Mouse (Mus musculus) limb, embryonic 14.5 days (tissue): ENCODE data around the gene Gm14862. TPM values are rescaled to one million over a fixed set of nuclear protein-coding genes. Genes with fewer than 3 reads are reported as not detected.

Source experiments
- ATAC-seq: fragments of 200-750 bp; cut with Nextera tagmentation; 2 replicates; pipeline ENCODE4 v1.8.0; 2017; ENCODE audit warnings: low read depth, moderate number of reproducible peaks, moderate TSS enrichment; ENCODE audit not compliant: low FRiP score
- DNase-seq: peaks from one replicate; pipeline ENCODE4 v3.0.0-alpha.2; 2015; ENCODE audit warnings: low spot score
- H3K27ac ChIP-seq: fragments of 300-500 bp; sonication (generic); replicated peaks from 2 replicates; pipeline ENCODE4 v1.5.1; 2014; ENCODE audit warnings: low read depth, mild to moderate bottlenecking, low read length, moderate library complexity, mixed read lengths
- H3K27me3 ChIP-seq: fragments of 300-500 bp; sonication (generic); 2 replicates; pipeline ENCODE4 v1.6.1; 2014; ENCODE audit warnings: low read length, mixed read lengths; ENCODE audit not compliant: control insufficient read depth, insufficient read depth
- H3K36me3 ChIP-seq: fragments of 300-500 bp; sonication (generic); 2 replicates; pipeline ENCODE4 v1.6.1; 2014; ENCODE audit warnings: mild to moderate bottlenecking, low read length, moderate library complexity, mixed read lengths; ENCODE audit not compliant: control insufficient read depth, insufficient read depth
- H3K4me1 ChIP-seq: fragments of 300-500 bp; sonication (generic); 2 replicates; pipeline ENCODE4 v1.6.1; 2014; ENCODE audit warnings: antibody characterized with exemption, low read length, mixed read lengths; ENCODE audit not compliant: control insufficient read depth, insufficient read depth
- H3K4me2 ChIP-seq: fragments of 300-500 bp; sonication (generic); replicated peaks from 2 replicates; pipeline ENCODE4 v1.6.1; 2014; ENCODE audit warnings: low read depth, mild to moderate bottlenecking, low read length, moderate library complexity; ENCODE audit not compliant: severe bottlenecking
- H3K4me3 ChIP-seq: fragments of 300-500 bp; sonication (generic); replicated peaks from 2 replicates; pipeline ENCODE4 v1.5.1; 2014; ENCODE audit warnings: low read length
- H3K9ac ChIP-seq: fragments of 300-500 bp; sonication (generic); 2 replicates; pipeline ENCODE4 v1.6.1; 2014; ENCODE audit warnings: mild to moderate bottlenecking, low read depth, low read length, moderate library complexity; ENCODE audit not compliant: severe bottlenecking
- H3K9me3 ChIP-seq: fragments of 300-500 bp; sonication (generic); 2 replicates; pipeline ENCODE4 v1.6.1; 2016; ENCODE audit warnings: low read length; ENCODE audit not compliant: control insufficient read depth
- POLR2A ChIP-seq: fragments of 200-500 bp; IDR thresholded peaks from 2 replicates; pipeline ENCODE4 v1.8.0; 2012; ENCODE audit warnings: inconsistent platforms, mild to moderate bottlenecking, moderate library complexity, borderline replicate concordance; ENCODE audit not compliant: insufficient read depth, insufficient read length; ENCODE audit errors: extremely low read depth
- WGBS: fragments of 180-500 bp; shearing (Covaris S2); extraction: QIAGEN DNeasy Blood & Tissue Kit; methylation state at CpG from one replicate; pipeline ENCODE4 v1.1.7; 2014; 5-methylcytosine and 5-hydroxymethylcytosine counted together
- polyA plus RNA-seq, 2 experiments: library from polyadenylated mRNA; depleted of rRNA in 1 of 2; stranded (reverse) in 1 of 2; unstranded in 1 of 2; fragments of >200 nt; fragmentation: Nextera tagmentation in 1 of 2; extraction: Ambion mirVana in 1 of 2; gene quantifications; 2 replicates each; pipeline versions ENCODE4 v1.2.1 to v1.2.3; 2012 to 2014

Gene Gm14862
- polyA plus RNA-seq, 2 experiments: not detected

GRCm38 (mm10) chrX:9221736-9222135, 35.0 kb downstream of the Gm14862 start:
- Histone ChIP-seq H3K4me1 (no peaks in the 10 kb centered on the region), H3K9me3 (no peaks in the 10 kb centered on the region), H3K27me3 (no peaks in the 10 kb centered on the region), H3K36me3 (no peaks in the 10 kb centered on the region), H3K4me2 (no peak overlapping the region), H3K4me3 (no peak overlapping the region), H3K9ac (no peak overlapping the region), H3K27ac (no peak overlapping the region)
- WGBS: 51% methylated on average over 4 of the region's 4 CpGs
- no peak for TF ChIP-seq POLR2A
- no peak for DNase-seq
- ATAC-seq: no peak

- no peak for TF ChIP-seq POLR2A
- Histone ChIP-seq H3K4me1 (no peaks in the 10 kb centered on the region), H3K4me2 (no peak overlapping the region), H3K36me3 (no peaks in the 10 kb centered on the region), H3K9ac (no peak overlapping the region), H3K27me3 (no peaks in the 10 kb centered on the region), H3K4me3 (no peak overlapping the region), H3K9me3 (no peaks in the 10 kb centered on the region), H3K27ac (no peak overlapping the region)
- 35% methylated on average over 6 of the region's 6 CpGs for WGBS
- peak; percentile 20 for DNase-seq
- no peak for ATAC-seq
Observed at GRCm38 (mm10) chrX:9221206-9221605, 35.5 kb downstream of the Gm14862 start.

- Histone ChIP-seq H3K9me3 (no peaks in the 10 kb centered on the region), H3K27ac (no peak overlapping the region), H3K4me1 (no peaks in the 10 kb centered on the region), H3K4me3 (no peak overlapping the region), H3K36me3 (no peaks in the 10 kb centered on the region), H3K9ac (no peak overlapping the region), H3K4me2 (no peak overlapping the region), H3K27me3 (no peaks in the 10 kb centered on the region)
- DNase-seq (no peak), ATAC-seq (no peak)
- TF ChIP-seq POLR2A: no peak
- 88% methylated on average over 3 of the region's 3 CpGs for WGBS
Observed at GRCm38 (mm10) chrX:9219570-9219969, 37.1 kb downstream of the Gm14862 start.

GRCm38 (mm10) chrX:9216244-9216643, 40.5 kb downstream of the Gm14862 start:
- no peaks in the 10 kb centered on the region for H3K27me3 ChIP-seq
- H3K36me3 ChIP-seq: no peaks in the 10 kb centered on the region
- no peaks in the 10 kb centered on the region for H3K4me1 ChIP-seq
- no peak overlapping the region for H3K9ac ChIP-seq
- ATAC-seq: no peak
- no peak overlapping the region for H3K27ac ChIP-seq
- 79% methylated on average over 2 of the region's 2 CpGs for WGBS
- H3K9me3 ChIP-seq: no peaks in the 10 kb centered on the region
- no peak overlapping the region for H3K4me3 ChIP-seq
- DNase-seq: no peak
- TF ChIP-seq POLR2A: no peak
- no peak overlapping the region for H3K4me2 ChIP-seq

GRCm38 (mm10) chrX:9205121-9205520, 51.6 kb downstream of the Gm14862 start:
- no peak for ATAC-seq

More at GRCm38 (mm10) chrX:9205121-9205520, 51.6 kb downstream of the Gm14862 start:
- DNase-seq: no peak
- Histone ChIP-seq H3K27me3 (no peaks in the 10 kb centered on the region), H3K4me1 (no peaks in the 10 kb centered on the region), H3K4me3 (no peak overlapping the region), H3K27ac (no peak overlapping the region), H3K9me3 (no peaks in the 10 kb centered on the region), H3K4me2 (no peak overlapping the region), H3K36me3 (no peaks in the 10 kb centered on the region), H3K9ac (no peak overlapping the region)
- 70% methylated on average over 2 of the region's 2 CpGs for WGBS
- no peak for TF ChIP-seq POLR2A
